Mouse (Mus musculus) stomach, adult 2 months (tissue): ENCODE results near the gene Xrra1. TPM values are rescaled to one million over a fixed set of nuclear protein-coding genes. Genes with fewer than 3 reads are reported as not detected.

Experiments
- polyA plus RNA-seq: library from polyadenylated mRNA; depleted of rRNA; stranded (reverse); fragments of >200 nt; gene quantifications from 2 replicates; pipeline ENCODE4 v1.2.3, GENCODE M21; 2012; rRNA removed

The Xrra1 gene
- 0.16 and 0.19 TPM in 2 replicates for polyA plus RNA-seq

GRCm38 (mm10) chr7:99858813-99859585, at the start of gene Xrra1:
Xrra1 (plus strand) TSS chr7:99859116.

GRCm38 (mm10) chr7:99828083-99828570, 30.8 kb upstream of the Xrra1 start, which contains the start of gene Neu3:
Neu3 (minus strand) TSS chr7:99828417.

GRCm38 (mm10) chr7:99863362-99863761, 4.4 kb downstream of the Xrra1 start, which contains the start of gene Spcs2:
Spcs2 (minus strand) TSS chr7:99863462.

Other genes with a start within 250 kb of the Xrra1 start
- gene Tpbgl, start 232.0 kb upstream of the Xrra1 start, polyA plus RNA-seq, result 1.8 and 2.5 TPM in 2 replicates
- 5.0 and 7.2 TPM in 2 replicates for gene Slco2b1, start 147.8 kb upstream of the Xrra1 start, polyA plus RNA-seq
- not detected in 2 replicates for gene Olfr520, start 128.8 kb upstream of the Xrra1 start, polyA plus RNA-seq
- gene Olfr521, start 95.6 kb upstream of the Xrra1 start, polyA plus RNA-seq, result not detected in 2 replicates
- 1.1 and 1.3 TPM in 2 replicates for gene Neu3, start 30.7 kb upstream of the Xrra1 start, polyA plus RNA-seq
- 4.4 and 6.2 TPM in 2 replicates for gene Spcs2, start 4.3 kb downstream of the Xrra1 start, polyA plus RNA-seq
- 1.1 and 1.2 TPM in 2 replicates for gene Rnf169, start 121.3 kb downstream of the Xrra1 start, polyA plus RNA-seq
- gene Chrdl2, start 147.1 kb downstream of the Xrra1 start, polyA plus RNA-seq, result 0.36 and 0.96 TPM in 2 replicates